Mouse (Mus musculus) G1E (cell line): ENCODE measurements at regions not wholly inside any gene's neighbourhood (a gene's known extent, or its start where the extent isn't known, plus 50 kb on each side); places are given as distances from the start of the nearest gene placed in this dataset.

Experiments
- ATAC-seq: 2 replicates; pipeline ENCODE4 v1.8.0; 2016; ENCODE audit warnings: mild to moderate bottlenecking; ENCODE audit not compliant: insufficient number of reproducible peaks, poor library complexity, low FRiP score, severe bottlenecking; ENCODE audit errors: extremely low read depth
- DNase-seq: peaks from one replicate; pipeline ENCODE4 v3.0.0; 2012; ENCODE audit warnings: low spot score
- H3K27me3 ChIP-seq: 2 replicates; pipeline ENCODE4 v1.6.1; 2012; ENCODE audit warnings: mild to moderate bottlenecking, low read length, inconsistent platforms; ENCODE audit not compliant: insufficient read depth
- H3K36me3 ChIP-seq: replicated peaks from 2 replicates; pipeline ENCODE3; 2012; ENCODE audit warnings: mild to moderate bottlenecking, inconsistent platforms
- H3K4me1 ChIP-seq: 2 replicates; pipeline ENCODE4 v1.6.1; 2012; ENCODE audit warnings: low read depth, low read length, inconsistent platforms, mixed read lengths; ENCODE audit not compliant: insufficient read depth
- H3K4me3 ChIP-seq: 2 replicates; pipeline ENCODE4 v1.5.1; 2012; ENCODE audit warnings: low read depth, mild to moderate bottlenecking, inconsistent platforms, low read length, moderate library complexity, mixed read lengths
- H3K9me3 ChIP-seq: replicated peaks from 2 replicates; pipeline ENCODE4 v1.6.1; 2012; ENCODE audit warnings: inconsistent platforms
- CTCF ChIP-seq: IDR thresholded peaks from 2 replicates; pipeline ENCODE4 v1.5.1; 2012; ENCODE audit warnings: low read depth, low read length, inconsistent platforms, mixed read lengths
- GATA1 ChIP-seq: IDR thresholded peaks from 2 replicates; pipeline ENCODE4 v1.6.1; 2012; ENCODE audit warnings: borderline replicate concordance, low read length, inconsistent platforms, mixed read lengths
- GATA2 ChIP-seq: IDR thresholded peaks from 2 replicates; pipeline ENCODE4 v1.6.1; 2012; ENCODE audit warnings: low read depth, low read length, inconsistent platforms, borderline replicate concordance
- POLR2AphosphoS5 ChIP-seq: IDR thresholded peaks from 2 replicates; pipeline ENCODE4 v1.6.1; 2012; ENCODE audit warnings: low read depth, low read length, inconsistent platforms; ENCODE audit not compliant: insufficient replicate concordance
- TAL1 ChIP-seq: conservative IDR thresholded peaks from 2 replicates; pipeline ENCODE4 v1.6.1; 2012; ENCODE audit warnings: low read depth, low read length, inconsistent platforms, mixed read lengths

DNA sequence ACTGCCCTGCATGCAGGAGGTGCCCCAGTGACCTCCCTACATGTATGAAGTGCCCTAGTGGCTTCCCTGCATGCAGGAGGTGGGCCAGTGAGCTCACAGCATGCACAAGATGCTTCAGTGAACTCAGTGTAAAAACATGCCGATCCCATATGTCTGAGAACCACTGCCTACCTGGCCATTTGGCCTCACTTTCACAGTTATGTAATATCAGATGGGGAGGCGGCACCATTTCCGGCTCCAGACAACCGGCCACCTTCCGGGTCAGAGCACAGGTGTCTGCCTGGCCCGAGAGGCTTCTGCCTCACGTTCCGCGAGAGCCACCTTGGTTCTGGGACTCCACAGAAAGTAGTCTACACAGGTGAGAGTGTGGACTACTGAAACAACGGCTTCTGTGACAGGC, 156.2 kb upstream of the Stac start:
- H3K9me3 ChIP-seq = peaks cover 12% of the 10 kb centered on the region
- TF ChIP-seq GATA2 = no peak
- TF ChIP-seq TAL1 = no peak
- TF ChIP-seq POLR2AphosphoS5 = no peak
- TF ChIP-seq GATA1 = no peak
- no peak for TF ChIP-seq CTCF
- ATAC-seq (no peak), DNase-seq (no peak)
- H3K27me3 ChIP-seq = no peaks in the 10 kb centered on the region
- H3K36me3 ChIP-seq = no peaks in the 10 kb centered on the region
- no peak overlapping the region for H3K4me3 ChIP-seq
- H3K4me1 ChIP-seq = no peaks in the 10 kb centered on the region

DNA sequence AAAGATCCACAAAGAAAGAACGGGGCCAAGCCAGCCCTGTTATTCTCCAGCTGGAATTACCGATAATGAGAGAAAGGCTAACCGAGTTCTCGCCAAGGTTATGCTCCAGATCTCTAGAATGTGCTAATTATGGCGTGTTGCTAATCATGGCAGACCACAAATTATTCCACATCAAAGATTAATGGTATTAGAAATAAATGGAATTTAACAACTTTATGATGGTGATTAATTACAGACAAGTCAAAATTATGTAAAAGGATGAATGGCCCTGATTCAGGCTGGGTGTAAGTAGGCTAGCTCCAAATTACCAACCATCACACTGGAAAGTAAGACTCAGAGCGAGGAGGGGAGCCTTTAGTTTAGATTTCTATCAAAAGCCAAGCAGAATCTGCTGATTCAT, 151.0 kb upstream of the Stac start:
- no peak for TF ChIP-seq TAL1
- TF ChIP-seq GATA1 = no peak
- no peak for TF ChIP-seq POLR2AphosphoS5
- no peak for TF ChIP-seq GATA2
- no peak for TF ChIP-seq CTCF
- DNase-seq (no peak), ATAC-seq (no peak)
- Histone ChIP-seq H3K4me1 (no peaks in the 10 kb centered on the region), H3K9me3 (peaks cover 23% of the 10 kb centered on the region), H3K27me3 (no peaks in the 10 kb centered on the region), H3K4me3 (no peak overlapping the region), H3K36me3 (no peaks in the 10 kb centered on the region)

DNA sequence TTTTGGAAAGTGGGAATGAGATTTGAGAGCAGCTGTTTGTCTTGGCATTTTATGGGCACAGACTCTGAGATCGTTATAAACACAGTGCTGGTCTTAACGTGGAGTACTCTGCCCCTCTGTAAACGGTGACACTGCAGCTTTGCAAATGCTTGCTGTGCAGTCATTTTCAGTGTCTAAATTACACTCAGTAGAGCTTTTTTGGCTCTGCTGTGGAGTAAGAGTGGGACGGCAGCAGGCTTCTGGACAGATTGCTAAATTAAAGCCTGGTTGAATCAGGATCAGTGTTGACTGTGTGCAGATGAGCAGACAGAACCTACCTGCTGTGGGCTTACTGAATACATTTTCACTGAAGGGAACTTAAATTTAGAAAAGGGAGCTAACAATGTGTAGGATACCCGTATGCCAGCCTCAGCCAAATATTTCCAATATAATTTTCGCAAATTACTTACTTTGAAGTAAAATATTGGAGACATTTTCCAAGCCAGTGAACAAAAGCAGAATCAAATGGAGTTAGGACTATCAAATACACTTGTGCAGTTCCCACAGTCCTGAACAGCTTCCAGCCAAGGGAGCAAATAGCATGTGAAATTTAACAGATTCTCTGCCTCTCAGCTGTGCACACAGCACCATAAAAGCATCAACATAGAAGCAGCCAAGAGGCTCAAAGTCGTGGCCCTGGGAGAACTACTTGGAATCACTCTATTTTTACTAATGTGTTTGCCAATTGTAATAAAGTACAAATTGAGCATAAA, 148.1 kb upstream of the Stac start:
- no peaks in the 10 kb centered on the region for H3K4me1 ChIP-seq
- no peak for ATAC-seq
- TF ChIP-seq TAL1 (no peak), CTCF (no peak), GATA1 (no peak), POLR2AphosphoS5 (no peak), GATA2 (no peak)

DNA sequence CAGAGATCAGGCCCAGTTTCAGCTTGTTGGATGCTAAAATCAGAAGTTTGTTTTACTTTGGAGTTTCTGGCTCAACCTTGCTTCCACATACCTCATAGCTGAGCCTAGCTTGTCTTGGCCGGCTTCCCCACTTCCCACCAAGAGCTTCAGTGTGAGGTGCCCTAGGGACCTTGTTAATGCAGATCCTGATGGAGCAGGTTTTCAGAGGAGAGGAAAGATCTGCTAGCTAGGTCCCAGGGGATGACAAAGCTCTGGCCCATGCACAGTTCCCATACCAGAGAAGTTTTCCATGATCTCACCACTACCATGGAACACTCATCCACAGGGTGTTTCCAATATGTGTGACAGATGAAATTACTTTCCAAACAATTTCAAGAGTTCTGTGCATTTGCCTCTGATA, 131.9 kb upstream of the Stac start:
- ATAC-seq (no peak), DNase-seq (no peak)
- H3K27me3 ChIP-seq = no peaks in the 10 kb centered on the region
- H3K9me3 ChIP-seq = peaks cover 36% of the 10 kb centered on the region
- no peak overlapping the region for H3K4me3 ChIP-seq
- TF ChIP-seq POLR2AphosphoS5 (no peak), TAL1 (no peak), GATA2 (no peak), CTCF (no peak), GATA1 (no peak)
- H3K36me3 ChIP-seq = no peaks in the 10 kb centered on the region
- H3K4me1 ChIP-seq = no peaks in the 10 kb centered on the region

More for the DNA sequence above, 148.1 kb upstream of the Stac start:
- no peak for DNase-seq
- Histone ChIP-seq H3K9me3 (peaks cover 34% of the 10 kb centered on the region), H3K4me3 (no peak overlapping the region), H3K27me3 (no peaks in the 10 kb centered on the region), H3K36me3 (no peaks in the 10 kb centered on the region)

DNA sequence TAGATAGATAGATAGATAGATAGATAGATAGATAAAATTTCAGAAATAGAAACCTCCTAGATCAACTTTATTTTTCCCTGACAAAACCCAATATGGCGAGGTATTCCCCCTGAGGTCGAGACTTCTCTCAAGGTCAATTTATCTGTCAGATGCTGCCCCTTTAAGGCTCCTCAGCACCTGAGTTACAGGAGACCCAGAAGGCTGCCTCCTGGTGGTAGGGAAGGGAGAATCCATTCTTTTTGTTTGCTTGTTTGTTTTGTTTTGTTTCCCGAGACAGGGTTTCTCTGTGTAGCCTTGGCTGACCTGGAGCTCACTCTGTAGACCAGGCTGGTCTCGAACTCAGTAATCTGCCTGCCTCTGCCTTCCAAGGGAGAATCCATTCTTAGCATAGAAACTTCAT, 127.3 kb upstream of the Stac start:
- peaks cover 20% of the 10 kb centered on the region for H3K9me3 ChIP-seq
- no peaks in the 10 kb centered on the region for H3K27me3 ChIP-seq
- TF ChIP-seq POLR2AphosphoS5 (no peak), GATA2 (no peak), TAL1 (no peak), GATA1 (no peak), CTCF (no peak)
- H3K4me1 ChIP-seq = no peaks in the 10 kb centered on the region
- no peak overlapping the region for H3K4me3 ChIP-seq
- no peak for ATAC-seq
- H3K36me3 ChIP-seq = no peaks in the 10 kb centered on the region
- no peak for DNase-seq

DNA sequence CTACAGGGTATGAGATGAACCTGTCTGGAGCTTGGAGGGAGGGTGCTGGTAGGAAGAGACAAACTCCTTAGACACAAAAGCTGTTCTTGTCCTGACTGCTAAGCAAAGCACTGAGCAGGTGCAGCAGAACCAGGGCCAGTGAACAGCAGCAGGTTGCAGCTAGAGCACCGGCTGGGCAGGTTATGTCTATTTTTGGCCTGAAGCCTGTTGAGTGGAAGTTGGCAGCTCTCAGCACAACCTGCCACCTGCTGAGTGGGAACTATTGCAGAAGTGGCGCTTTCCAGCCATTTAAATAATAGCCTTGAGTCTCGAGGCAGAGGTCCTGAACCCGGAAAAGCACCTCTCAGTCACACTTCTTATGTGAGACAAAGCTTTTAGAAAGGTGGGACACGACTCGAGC, 114.8 kb upstream of the Stac start:
- no peak for TF ChIP-seq CTCF
- no peak for TF ChIP-seq TAL1
- no peak for TF ChIP-seq GATA1
- no peak for TF ChIP-seq GATA2
- no peak for TF ChIP-seq POLR2AphosphoS5
- Histone ChIP-seq H3K4me1 (no peaks in the 10 kb centered on the region), H3K27me3 (no peaks in the 10 kb centered on the region), H3K4me3 (no peak overlapping the region), H3K36me3 (no peaks in the 10 kb centered on the region), H3K9me3 (peaks cover 32% of the 10 kb centered on the region)
- ATAC-seq (no peak), DNase-seq (no peak)
